Mouse (Mus musculus) brain, embryonic 14.5 days (tissue): ENCODE data around the gene Ehd1. TPM values are rescaled to one million over a fixed set of nuclear protein-coding genes. Genes with fewer than 3 reads are reported as not detected.
"Not testable (repeated sequence)": the region's sequence is repeated elsewhere in the genome, so short reads cannot be mapped to it uniquely, and the experiment has no call there.

ENCODE experiments used
- DNase-seq: peaks from one replicate; pipeline ENCODE4 v3.0.0-alpha.2; 2011; ENCODE audit warnings: low read depth
- CTCF ChIP-seq: fragments of 200-500 bp; IDR thresholded peaks from 2 replicates; pipeline ENCODE4 v1.5.1; 2012; ENCODE audit warnings: inconsistent platforms, mild to moderate bottlenecking, moderate library complexity, borderline replicate concordance; ENCODE audit not compliant: insufficient read depth, insufficient read length; ENCODE audit errors: extremely low read depth
- POLR2A ChIP-seq: fragments of 200-500 bp; IDR thresholded peaks from 2 replicates; pipeline ENCODE4 v1.6.1; 2012; ENCODE audit warnings: mild to moderate bottlenecking, inconsistent platforms, borderline replicate concordance; ENCODE audit not compliant: poor library complexity, insufficient read depth, insufficient read length, severe bottlenecking; ENCODE audit errors: extremely low read depth
- polyA plus RNA-seq: library from polyadenylated mRNA; depleted of rRNA; stranded (reverse); fragments of >200 nt; gene quantifications from 2 replicates; pipeline ENCODE4 v1.2.3, GENCODE M21; 2012

Gene Ehd1
- polyA plus RNA-seq, 1 experiment = 212 TPM

DNA sequence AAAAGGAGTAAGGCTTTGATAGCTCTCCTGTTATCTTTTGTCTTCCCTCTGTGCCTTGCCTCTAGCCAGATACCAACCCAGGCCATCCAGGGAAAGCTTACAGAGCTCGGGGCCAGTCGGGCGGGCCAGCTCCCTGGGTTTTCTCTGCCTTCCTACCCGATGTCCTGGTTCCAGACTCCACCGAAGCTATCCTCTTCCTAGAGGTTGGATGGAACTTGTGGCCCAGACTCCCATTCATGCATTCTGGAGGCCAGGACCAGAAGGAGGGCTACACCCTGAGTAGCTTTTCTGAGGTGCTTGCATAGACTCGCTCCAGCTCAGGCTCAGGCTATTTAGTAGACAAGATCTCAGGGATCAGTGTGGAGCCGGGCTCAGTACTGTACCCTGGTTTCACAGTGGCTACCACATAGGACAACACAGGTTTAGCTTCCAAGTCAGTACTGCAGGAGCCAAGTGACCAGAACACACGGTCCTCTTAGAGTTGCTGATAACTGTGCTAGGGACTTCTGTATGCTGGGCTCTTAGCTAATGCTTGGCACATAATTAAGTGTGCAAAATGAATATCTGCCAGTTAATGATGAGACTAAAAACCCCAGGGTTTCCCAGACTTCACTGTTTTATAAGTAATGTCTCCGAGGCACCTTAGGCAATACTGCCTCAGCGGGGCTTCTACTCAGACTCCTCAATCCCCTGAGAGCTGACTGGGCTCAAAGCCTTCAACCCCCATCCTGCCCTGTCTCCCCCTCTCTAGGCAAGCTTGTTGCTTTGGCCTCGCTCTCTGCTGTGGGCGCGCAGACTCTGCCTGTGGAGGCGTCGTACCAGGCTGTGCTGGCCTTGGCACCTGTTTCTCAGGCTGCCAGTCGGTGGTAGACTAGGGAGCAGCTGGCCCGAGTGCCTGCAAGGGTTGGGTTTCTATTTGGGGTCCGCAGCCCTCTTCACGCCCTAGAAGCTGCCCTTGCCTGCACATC is 10.2 kb downstream of the Ehd1 start:
- no peak for TF ChIP-seq POLR2A
- no peak for TF ChIP-seq CTCF
- DNase-seq = no peak

DNA sequence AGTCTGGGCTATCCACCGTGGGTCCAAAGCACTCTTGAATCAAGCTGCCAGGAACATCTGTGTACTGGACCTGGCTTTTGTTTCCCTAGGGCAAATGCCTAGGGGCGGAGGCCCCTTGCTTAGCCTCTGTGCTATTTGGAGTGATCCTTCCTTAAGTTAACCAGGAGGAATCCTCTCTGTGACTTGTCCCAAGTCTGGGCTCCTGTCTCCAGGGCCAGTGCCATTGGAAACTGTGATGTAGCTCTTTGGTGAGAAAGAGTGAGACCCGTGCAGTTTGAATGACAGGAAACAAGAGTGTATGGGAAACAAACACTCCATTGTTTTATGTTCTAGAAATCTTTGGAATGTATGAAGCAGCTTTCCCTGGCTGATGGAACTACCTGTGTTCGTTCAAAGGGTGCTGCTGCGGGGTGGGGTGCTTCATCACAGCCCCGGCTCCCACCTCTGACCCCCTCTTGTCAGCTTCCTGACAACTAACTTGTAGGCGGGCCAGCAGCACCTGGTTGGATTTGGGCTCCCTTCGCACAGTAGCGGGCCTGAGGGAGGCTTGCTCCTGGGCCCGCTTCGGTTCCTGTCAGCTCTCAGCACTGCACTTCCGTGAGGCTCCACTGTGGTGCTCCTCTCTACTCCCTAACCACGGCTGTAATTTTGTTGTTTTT is 11.8 kb downstream of the Ehd1 start:
- TF ChIP-seq CTCF (no peak), POLR2A (no peak)
- no peak for DNase-seq

DNA sequence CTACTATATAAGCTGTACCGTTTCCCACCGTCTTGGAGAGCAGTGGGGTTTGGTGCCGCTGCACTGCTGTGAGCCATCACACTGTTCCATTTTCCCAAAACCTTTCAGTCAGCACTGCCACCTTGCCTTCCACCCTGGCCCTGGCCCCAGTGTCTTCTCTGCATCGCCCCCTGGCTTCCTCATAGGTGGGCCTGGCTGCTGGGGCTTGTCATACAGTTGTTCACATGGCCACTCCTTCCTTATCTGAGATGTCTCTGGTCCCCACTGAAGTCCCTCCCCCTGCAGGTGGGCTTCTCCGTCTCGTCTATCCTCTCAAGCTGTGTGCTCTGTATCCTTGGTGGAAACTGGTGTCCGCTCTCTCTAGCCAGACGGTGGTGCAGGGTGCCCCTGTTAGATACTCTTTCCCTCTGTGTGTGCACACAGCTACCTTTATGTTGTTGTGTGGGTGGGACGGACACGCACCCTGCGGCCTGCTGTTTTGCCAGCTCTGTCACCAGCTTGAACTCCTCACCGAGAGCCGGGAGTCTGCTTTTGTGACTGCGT is 13.2 kb downstream of the Ehd1 start:
- DNase-seq = no peak
- TF ChIP-seq POLR2A = no peak
- TF ChIP-seq CTCF = no peak

DNA sequence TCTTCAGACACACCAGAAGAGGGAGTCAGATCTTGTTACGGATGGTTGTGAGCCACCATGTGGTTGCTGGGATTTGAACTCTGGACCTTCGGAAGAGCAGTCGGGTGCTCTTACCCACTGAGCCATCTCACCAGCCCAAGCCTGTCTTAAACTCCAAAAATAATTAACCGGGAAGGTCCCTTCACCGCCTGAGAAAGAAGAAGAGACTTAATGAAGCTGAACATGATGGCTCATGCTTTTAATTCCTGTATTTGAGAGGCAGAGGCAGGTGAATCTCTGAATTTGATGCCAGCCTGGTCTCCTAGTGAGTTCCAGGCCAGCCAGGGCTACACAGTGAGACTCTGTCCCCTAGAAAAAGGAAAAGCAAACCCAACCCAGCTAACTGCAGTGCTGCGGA is 14.2 kb downstream of the Ehd1 start:
- DNase-seq = not testable (repeated sequence)

DNA sequence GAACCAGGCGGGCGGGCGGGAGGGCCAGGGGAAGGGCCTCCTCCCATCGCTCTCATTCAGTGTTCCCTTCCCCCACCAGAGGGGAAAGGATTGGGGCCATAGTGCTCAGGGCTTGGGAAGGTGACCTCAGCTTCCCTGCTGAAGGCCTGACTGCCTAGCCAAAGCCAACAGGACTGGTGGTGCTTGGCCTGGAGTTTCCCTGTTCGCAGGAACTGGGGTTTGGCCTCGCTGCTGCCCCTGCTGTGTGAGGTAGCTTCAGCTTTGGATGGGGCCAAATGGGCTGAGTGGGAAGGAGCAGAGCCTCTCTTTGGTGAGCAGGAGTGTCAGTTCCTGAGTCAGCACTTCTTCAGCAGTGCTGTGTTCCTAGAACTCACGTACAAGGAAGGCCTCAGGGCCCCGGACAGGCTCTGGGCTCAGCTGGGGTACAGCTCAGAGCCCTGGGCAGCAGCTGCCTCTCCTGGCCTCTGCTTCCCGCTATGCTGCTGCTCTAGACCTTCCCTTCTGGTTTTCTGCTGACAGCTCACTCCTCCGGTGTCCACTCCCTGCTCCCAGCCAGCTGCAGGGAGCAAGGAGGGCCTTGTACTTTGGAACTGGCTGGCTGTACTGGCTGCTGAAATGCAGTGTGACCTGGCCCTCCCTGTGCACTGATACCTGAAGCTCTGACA is 14.7 kb downstream of the Ehd1 start:
- TF ChIP-seq POLR2A = no peak
- no peak for TF ChIP-seq CTCF
- no peak for DNase-seq

DNA sequence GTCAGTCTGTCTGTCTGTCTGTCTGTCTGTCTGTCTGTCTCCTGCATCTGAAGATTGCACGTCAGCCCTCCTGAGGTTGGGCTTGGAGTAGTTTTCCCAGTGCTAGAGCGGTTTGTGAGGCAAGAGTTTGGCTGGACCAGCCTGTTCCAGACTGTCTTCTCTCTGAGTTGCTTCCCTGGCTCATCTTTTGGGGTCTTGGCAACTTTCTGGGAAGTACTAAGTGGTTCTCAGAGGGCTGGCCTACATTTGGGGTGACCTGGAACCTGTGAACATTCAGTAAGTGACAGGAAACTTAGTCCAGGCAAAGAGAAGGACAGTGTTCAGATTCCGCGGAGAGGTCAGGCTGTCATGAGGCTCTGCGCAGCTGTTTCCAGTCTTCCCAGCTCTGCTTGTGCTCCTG is 15.7 kb downstream of the Ehd1 start:
- no peak for DNase-seq

DNA sequence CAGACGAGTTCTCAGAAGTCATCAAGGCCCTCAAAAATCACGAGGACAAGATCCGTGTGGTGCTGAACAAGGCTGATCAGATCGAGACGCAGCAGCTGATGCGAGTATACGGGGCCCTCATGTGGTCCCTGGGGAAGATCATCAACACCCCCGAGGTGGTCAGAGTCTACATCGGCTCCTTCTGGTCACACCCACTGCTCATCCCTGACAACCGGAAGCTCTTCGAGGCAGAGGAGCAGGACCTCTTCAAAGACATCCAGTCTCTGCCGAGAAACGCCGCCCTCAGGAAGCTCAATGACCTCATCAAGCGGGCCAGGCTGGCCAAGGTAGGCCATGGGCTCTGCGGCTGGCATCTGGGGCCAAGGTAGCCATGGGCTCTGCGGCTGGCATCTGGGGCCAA is 17.8 kb downstream of the Ehd1 start:
- no peak for TF ChIP-seq POLR2A
- TF ChIP-seq CTCF = no peak
- DNase-seq = no peak

More for the DNA sequence above, 15.7 kb downstream of the Ehd1 start:
- TF ChIP-seq POLR2A (no peak), CTCF (no peak)

DNA sequence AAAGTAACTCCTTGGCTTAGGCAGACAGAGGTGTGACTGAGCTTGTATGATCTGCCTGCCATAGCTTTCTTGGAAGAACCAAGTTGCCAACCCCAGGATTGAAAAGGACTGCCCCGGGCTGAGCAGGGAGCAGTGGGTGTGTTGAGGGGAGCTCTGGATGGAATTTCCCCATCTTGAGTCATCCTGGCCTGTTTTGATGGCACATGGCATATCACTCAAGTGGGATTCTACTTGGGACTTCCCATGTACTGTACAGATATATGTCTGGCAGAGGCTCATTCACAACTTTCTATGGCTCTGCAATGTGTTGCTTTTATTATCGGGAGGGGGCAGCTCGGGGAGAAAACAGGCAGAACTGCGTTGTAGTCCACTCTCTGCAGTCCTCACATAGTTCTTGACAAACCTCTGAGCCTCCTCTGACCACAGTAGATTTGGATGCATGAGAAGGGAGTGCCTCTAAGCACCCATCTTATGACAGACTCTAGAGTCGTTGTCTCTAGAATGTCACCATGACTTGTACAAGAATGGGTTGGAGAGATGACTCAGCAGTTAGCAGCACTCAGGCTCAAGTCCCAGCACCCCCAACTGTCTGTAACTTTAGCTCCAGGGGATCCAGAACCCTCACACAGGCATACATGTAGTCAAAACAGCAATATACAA is 20.2 kb downstream of the Ehd1 start:
- TF ChIP-seq POLR2A = no peak
- no peak for TF ChIP-seq CTCF
- no peak for DNase-seq

DNA sequence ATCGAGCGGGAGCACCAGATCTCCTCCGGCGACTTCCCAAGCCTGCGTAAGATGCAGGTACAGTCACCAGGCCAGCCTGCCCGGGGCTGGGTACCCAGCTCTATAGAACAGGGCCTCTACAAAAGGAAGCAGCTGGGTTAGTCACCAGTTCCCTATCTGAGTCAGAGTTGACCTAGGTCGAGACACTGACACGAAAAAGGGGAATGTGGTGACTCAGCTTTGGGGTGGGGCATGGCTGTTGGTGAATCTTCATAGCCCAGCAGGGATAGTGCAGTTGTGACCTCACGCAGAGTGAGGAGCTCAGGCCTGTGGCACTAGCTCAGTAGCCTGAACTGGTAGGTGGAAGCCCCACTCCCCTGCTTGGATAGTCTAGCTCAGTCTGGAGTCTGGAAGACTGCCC is 21.1 kb downstream of the Ehd1 start:
- no peak for TF ChIP-seq POLR2A
- no peak for TF ChIP-seq CTCF
- no peak for DNase-seq

DNA sequence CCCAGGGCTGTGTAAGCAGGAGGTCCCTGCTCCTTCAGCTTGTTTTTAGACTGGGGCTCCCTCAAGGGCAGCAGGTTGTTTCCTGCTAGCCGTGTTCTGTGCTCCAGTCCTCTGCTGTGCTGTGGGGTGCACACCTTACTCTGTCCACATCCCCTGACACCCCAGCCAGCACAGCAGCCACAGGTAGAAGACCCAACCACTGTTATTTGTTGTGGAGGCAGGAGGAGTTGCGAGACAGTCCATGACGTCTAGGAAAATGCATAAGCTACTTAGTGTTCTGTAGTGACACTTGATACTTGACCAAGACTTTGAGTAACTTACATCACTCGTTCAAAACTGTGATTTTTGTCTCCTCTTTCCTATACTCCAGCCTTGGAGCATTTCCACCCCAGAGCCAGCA is 22.5 kb downstream of the Ehd1 start:
- DNase-seq = no peak
- TF ChIP-seq CTCF (no peak), POLR2A (no peak)

DNA sequence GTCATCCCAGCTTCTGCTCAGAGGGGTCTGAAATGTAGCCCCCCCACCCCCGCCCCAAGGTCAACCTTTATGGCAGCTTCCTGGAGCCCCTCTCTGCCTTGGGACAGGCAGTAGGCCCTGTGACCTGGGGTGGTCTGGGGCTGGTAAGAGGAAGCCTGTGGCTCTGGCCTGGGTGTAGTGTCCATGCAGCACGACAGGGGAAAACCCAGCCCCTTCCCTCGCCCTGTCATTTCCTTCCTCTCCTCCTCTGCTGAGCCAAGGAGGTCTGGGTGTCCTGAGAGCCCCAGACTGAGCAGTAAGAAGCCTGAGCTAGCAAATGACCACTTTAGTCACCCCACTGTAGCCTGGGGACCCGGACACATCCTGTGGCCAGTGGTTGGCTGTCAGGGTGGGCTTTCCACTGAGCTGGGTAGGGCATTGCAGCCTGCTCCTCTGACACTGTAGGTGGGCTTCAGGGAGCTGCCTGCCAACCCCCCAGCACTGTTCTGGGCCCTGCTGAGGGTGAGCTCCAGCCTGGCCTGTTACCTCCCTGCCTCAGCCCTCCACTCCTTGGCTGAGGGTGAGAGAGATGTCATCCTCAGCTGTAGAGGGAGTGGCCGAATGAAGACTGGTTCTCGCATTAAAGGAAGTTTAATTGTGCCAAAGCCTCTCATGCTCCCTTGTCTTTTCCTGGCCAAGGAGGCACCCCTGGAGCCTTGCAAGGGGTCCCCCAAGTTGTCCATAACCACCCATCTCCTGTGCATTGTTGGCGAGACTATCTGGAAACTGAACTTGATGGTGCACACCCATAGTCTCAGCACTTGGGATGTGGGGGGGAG is 23.1 kb downstream of the Ehd1 start:
- no peak for DNase-seq
- TF ChIP-seq POLR2A (no peak), CTCF (no peak)

DNA sequence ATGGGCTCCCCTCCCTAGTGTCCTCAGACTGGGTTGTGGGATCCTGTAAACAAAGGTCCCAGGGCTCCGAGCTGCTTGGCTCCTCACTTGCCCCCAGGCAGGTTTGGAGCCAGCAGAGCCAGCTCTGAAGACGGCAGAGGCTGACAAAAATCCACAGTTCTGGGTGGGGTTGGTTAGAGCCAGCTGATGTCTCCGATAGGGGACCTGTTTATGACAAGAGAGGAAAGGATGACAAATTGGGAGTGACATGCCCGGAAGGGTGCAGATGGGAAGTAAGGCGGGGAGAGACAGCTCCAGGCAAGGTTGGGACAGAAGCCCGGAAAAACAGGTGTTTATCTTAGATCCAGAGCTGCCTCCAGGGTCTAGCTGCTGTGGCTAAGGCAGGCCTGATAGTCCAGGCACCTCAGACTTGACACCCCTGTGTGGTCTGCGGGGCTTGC is 23.9 kb downstream of the Ehd1 start:
- no peak for DNase-seq
- TF ChIP-seq POLR2A = no peak
- no peak for TF ChIP-seq CTCF
